Mouse (Mus musculus): ENCODE measurements around the gene Zkscan17. TPM values are rescaled to one million over a fixed set of nuclear protein-coding genes. Genes with fewer than 3 reads are reported as not detected.

Zkscan17 gene
- total RNA-seq, 2 experiments from 2014 or later, result 21.9 to 25.1 TPM

DNA sequence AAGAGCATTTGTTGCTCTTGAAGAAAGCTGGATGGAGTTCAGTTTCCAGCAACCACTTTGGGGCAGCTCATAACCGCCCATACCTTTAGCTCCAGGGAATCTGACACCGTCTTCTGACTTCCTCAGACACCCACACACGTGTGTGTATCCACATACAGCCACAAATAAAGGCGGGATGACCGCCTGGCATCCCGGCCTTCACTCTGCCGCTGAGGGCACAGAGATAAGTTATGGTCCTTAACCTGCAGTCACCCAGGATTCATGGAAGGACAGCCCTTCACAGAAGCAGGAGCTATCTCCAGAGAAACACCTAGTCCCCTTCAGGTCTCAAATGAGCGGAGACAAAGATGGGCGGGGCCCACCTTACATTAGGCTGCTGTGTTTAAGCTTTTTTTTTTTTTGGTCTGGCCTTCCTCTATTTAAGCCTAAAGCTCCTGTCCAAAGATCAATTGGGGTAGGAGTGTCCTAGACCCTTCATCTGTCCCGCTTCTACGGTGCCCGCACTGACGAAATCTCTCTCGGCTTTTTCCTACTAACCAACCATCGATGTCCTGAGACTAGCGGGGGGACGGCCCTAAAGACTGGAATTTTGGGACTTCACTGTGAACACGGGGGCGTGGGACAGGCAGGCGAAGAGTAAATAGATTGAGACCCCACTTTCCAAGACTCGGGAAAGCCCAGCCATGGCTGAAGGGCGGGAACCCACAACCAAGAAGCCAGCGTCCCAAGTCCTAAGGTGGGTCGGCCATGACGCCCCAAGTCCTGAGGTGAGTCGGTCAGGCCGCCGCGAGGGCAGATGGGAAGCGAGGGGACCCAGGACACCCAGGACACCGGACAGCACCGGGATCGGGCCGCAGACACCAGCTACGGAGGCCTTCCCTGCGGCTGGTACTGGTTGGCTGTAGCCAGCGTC, 54.9 kb downstream of the Zkscan17 start:
- DNase-seq, result no peak
- intact Hi-C loops (cut with DNase I), result no loop called here

DNA sequence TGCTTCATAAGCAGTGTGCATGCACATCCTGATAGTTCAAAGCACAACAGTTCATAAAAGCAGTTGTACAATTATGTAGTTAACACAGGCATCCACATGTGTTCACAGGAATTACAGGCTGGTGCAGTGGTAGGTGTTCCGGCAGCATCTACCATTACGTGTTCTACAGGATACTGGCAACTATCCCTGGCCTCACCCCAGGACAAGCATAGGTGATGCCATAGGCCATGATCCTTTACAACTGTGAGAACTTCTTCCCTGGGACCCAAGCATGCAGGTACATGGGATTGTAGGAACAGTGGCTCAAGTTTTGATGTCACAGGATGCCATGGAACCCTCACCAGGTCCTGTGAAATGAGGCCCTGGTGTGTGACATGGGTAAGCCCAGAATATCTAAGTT, 66.1 kb downstream of the Zkscan17 start:
- intact Hi-C loops (cut with DNase I), result no loop called here
- DNase-seq, result no peak

DNA sequence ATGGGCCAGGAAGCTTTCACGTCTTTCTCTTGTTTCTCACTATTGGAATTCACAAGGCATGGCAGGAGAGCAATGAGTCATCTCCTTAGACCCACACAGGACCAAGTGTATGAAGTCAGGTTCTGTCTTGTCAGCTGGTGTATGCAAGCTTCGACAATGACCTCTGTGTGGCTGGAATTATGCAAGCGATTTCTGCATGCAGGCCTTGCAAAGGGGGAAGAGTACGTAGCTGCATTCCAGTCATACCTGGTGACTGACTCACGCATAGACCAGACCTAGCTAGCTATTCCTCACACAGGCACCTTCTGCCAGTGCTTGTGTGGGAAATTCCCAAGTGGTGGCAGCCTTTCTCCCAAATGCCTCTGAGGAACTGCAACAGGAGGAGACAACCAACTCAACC, 67.6 kb downstream of the Zkscan17 start:
- intact Hi-C loops (cut with DNase I), result no loop called here
- DNase-seq, result peak; percentile 71 to 78

DNA sequence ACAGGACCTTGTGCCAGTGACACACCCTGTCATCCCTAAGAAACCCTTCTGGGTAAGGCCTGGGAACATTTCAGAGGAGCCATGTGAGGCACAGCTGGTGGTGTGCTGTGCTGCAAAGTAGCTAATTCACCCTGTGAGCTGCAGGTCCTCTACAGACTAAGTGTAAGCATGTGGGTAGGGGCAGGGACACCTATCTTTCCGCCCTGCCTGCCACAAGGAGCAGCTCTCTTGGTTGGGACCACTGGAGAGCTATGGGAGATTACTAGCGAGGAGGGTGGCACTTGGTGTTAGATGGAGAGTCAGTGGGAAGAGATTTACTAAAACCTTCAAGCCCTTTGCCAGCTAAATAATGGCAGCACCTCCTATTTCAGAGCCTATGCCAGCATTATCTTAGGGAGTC, 69.7 kb downstream of the Zkscan17 start:
- no peak for DNase-seq
- intact Hi-C loops (cut with DNase I), result no loop called here

DNA sequence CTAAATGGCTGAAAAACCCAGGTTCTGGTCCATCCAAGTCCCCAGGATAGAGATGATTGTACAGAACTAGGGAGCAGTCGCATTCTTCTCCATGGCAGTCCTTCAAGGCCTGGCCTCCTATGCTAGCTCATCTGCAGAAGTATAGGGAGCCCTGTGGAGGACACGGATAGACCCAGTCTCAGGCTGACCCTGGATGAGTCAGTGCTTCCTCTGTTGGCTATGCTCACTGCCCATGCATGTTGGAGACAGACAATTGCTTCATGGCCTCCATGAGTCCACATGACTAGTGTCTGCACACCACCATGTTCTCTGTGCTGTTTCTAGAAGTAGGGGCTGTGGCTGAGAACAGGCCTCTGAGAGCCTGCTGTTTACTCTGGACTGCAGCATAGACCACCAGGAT, 70.2 kb downstream of the Zkscan17 start:
- DNase-seq, result no peak
- intact Hi-C loops (cut with DNase I), result no loop called here

DNA sequence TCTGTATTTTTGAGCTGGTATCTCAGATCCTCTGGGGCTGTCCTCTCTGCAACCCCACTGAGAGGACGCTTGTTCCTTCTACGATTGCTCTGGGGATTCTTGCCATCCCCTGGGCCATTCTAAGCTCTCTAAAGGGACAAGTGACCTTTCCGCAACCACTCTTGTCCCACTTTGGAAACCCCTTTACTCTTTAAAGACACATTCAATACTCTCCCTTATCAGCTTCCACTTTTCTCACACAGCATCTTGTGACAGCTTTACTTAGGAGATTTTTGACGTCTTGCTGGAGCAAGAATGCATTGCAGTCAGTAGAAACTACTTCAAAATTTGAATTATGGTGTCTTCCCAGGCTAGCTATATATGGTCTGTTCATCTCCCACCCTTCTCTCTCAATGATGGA, 75.5 kb downstream of the Zkscan17 start, which contains the start of gene Snap47:
Gene Snap47, minus strand, starts transcription at position 101 of the 400 bp plus-strand sequence.
- no peak for DNase-seq
- intact Hi-C loops (cut with DNase I), result no loop called here

DNA sequence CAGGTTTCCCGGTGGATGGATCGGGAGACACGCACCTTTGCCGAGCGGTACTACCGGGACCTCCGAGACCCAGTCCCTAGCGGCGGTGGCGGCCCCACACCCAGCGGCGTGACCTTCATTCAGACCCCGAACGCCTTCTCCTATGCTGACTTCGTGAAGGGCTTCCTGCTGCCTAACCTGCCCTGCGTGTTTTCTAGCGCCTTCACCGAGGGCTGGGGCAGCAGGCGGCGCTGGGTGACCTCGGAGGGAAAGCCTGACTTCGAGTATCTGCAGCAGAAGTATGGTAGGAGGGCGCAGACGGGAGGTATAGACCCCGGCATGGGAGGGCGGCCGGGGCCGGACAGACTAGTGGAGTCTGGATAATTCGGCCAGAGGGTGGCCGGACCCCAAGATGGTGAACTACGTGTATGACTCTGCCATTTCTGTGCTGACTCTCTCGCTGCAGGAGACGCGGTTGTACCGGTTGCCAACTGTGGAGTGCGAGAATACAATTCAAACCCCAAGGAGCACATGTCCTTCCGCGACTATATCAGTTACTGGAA, 76.2 kb downstream of the Zkscan17 start:
- intact Hi-C loops (cut with DNase I), result no loop called here
- no peak for DNase-seq

DNA sequence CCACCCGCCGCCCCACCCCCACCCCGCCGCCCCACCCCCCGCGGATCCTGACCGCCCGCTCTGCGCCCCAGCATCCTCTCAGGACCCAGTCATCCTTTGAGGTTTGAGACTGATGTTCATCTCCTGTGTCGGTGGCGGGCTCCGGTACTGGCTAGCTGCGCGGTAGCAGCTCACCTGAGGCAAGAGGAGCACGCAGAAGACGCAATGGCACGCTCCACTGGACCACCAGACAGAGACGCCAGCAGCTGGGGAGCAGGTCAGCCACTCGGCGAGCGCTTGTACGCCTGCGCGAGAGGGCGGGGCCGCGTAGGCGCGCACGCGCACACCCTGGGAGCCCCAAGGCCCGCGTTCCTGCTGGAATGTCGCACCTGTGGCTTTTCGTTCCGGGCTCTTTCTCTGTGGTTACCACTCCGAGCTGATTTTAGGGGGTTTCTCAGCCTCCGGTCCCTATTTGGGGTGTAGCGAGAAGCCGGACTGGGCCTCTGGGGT, 76.8 kb downstream of the Zkscan17 start, which contains the start of gene Jmjd4:
Gene Jmjd4, plus strand, starts transcription at position 305 of the 489 bp plus-strand sequence.
- peak; percentile 94 for DNase-seq
- intact Hi-C loops (cut with DNase I), result no loop called here

DNA sequence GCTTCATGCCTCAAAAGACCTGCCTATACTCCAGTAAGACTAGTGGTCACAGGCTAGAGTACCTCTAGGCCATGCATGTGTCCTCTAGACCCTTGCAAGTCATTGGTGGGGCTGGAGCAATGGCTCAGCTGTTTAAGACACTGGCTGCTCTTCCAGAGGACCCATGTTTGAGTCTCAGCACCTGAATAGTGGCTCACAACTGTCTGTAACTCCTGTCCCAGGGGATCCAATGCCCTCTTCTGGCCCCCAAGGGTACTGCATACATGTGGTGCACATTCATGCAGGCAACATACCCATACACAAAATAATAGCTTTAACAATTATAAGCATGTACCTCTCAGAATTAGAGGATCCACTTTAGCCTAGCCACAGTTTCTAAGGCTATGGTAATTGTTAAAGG, 83.4 kb downstream of the Zkscan17 start:
- intact Hi-C loops (cut with DNase I), result no loop called here
- DNase-seq, result no peak

DNA sequence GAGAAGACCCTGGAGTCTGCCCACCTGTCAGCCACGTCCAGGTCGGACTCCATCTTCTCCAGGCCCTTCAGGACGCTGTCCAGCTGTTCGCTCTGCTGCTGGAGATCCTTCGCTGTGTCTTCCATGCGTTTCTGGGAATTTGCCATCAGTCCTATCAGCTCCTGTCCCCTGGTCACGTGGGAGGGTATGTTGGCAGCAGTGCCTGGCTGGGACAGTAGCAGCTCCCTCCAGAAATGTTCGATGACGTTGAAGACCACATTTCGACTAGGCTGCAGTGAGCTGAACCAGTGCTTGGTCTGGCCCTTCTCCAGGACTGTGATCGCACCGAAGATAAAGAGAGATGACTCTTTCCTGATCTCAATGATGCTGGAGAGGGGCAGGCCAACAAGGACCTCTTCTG, 88.6 kb downstream of the Zkscan17 start:
- peak in 1 of 2 experiments; percentile 36 for DNase-seq
- intact Hi-C loops (cut with DNase I), result no loop called here

Other genes starting within 250 kb of the Zkscan17 start
- gene Wnt3a, start 236.0 kb downstream of the Zkscan17 start, total RNA-seq (2021), result not detected
- gene Wnt9a, start 219.8 kb downstream of the Zkscan17 start, total RNA-seq (2021), result 1 to 10 TPM; 6.1 to 7.5 TPM
- not detected for gene Prss38, start 151.1 kb downstream of the Zkscan17 start, total RNA-seq (2021)
- gene Jmjd4, start 76.7 kb downstream of the Zkscan17 start, total RNA-seq (2021), result 10 to 100 TPM; 11.5 to 13.3 TPM
- 10 to 100 TPM; 39.8 to 41.8 TPM for gene Snap47, start 75.6 kb downstream of the Zkscan17 start, total RNA-seq (2021)
- gene Zfp867, start 54.3 kb downstream of the Zkscan17 start, total RNA-seq (2021), result 1 to 10 TPM; 6.0 to 6.5 TPM
- under 1 TPM; 0.19 to 0.64 TPM for gene Nlrp3, start 14.8 kb upstream of the Zkscan17 start, total RNA-seq (2021)
- gene Olfr222, start 49.5 kb upstream of the Zkscan17 start, total RNA-seq (2021), result not detected
- not detected for gene Olfr223, start 66.5 kb upstream of the Zkscan17 start, total RNA-seq (2021)
- 100 to 1,000 TPM; 210 to 229 TPM for gene Mprip, start 134.6 kb upstream of the Zkscan17 start, total RNA-seq (2021)

Measured in heart, postnatal 10 days (tissue).